In the genomic region with DNA sequence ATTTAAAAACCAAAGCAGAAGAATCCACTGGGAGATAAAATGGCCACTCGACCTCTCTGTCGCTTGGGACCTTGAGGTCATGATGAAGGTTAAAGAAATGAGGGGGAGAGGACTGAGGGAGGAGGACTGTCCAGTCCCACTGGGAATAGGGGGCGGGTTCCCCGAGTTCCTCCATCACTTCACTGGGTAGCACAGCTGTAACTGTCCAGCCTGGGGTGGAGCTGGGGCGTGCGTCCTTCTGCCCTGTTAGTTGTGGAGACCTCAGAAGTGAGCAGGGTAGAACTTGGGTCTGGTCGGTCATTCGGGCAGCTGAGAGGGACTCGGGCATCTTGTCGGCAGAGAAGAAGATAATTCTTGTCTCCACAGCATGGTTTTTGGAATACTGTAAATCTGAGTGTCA, we compare ENCODE assay signal across 1 mouse cellular context.
TF ChIP-seq lines count a peak whose summit lies in the region.

No protein-coding gene starts in this region.

TF ChIP-seq in CH12.LX, 34 proteins besides CTCF, POLR2A, EP300 and RAD21:
- TF ChIP-seq SMC3 (IDR thresholded peaks at IDR 0.05; ENCODE audit: low read depth, low read length) (no peak), ZC3H11A (IDR thresholded peaks at IDR 0.05; ENCODE audit: low read depth, low read length) (no peak), ELF1 (IDR thresholded peaks at IDR 0.05; ENCODE audit: low read depth, low read length) (no peak), KAT2A (IDR thresholded peaks at IDR 0.05; ENCODE audit: insufficient replicate concordance, low read length) (no peak), MXI1 (IDR thresholded peaks at IDR 0.05; ENCODE audit: low read depth, low read length) (no peak), TBP (conservative IDR thresholded peaks at IDR 0.05; ENCODE audit: low read depth, low read length) (no peak), IRF4 (IDR thresholded peaks at IDR 0.05; ENCODE audit: low read depth, low read length) (no peak), ZNF384 (IDR thresholded peaks at IDR 0.05; ENCODE audit: low read depth, low read length) (no peak), NRF1 (IDR thresholded peaks at IDR 0.05; ENCODE audit: low read depth, low read length) (no peak), MYC (IDR thresholded peaks at IDR 0.05; ENCODE audit: low read depth, low read length) (no peak), MAZ (IDR thresholded peaks at IDR 0.05; ENCODE audit: low read depth, low read length) (no peak), MAX (IDR thresholded peaks at IDR 0.05; ENCODE audit: low read length) (no peak), UBTF (IDR thresholded peaks at IDR 0.05; ENCODE audit: low read depth, low read length) (no peak)
